Mouse (Mus musculus): Measurements from ENCODE around the gene Stk32b. TPM values are rescaled to one million over a fixed set of nuclear protein-coding genes. Genes with fewer than 3 reads are reported as not detected.
A peak's percentile ranks its signal among the peaks of the same experiment; 100 is the strongest.

Gene Stk32b
- 0.11 and 0.26 TPM in 2 replicates for total RNA-seq (2021)
- long read RNA-seq, experiment 1: 0 reads
- long read RNA-seq, experiment 2, partial matches to known transcripts: 1 of 2 reads
- long read RNA-seq, experiment 2, other reads (novel, unspliced or antisense): 0 of 2 reads

DNA sequence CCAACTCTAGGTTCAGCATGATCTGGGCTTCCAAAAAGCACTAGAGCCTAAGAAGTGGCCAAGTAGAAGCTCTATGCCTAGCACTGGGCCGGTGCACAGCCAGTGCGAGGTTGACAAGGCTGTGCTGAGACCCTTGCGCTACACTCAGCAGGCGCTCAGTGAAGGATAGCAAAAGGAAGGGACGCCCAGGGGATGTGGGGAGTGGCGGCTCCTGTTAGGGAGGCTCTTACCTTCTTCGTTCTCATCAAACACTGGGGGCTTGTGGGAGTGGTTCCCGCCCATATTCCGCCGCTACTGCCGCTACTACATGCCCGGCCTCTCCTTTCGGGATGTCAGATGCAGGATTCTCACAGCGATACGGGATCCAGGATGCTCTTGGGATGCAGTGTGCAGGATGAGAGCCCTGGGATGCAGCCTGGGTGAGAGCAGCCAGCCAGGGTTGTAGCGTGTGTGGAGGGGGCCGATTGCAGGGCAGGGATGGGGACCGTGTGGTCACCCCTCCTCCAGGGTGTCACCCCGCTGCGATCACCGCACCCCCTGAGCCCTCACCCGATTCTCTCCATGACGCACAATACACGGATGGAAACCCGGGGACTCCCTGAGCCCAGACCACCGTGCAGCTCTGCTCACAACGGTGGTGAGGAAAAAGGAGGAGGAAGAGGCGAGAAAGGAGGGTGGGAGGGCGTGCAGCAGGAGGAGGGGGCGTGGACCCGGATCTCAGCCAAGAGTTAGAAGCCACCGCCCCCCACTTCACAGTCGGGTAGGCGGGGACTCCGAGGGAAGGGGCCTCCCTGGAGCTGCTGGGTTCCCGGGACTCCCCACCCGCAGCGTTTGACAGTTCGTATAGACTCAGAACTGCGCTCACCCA is at the start of gene Stk32b:
TSS of gene Stk32b (minus strand) at position 667 of the 868 bp plus-strand sequence.
- peak; percentile 7 for DNase-seq

DNA sequence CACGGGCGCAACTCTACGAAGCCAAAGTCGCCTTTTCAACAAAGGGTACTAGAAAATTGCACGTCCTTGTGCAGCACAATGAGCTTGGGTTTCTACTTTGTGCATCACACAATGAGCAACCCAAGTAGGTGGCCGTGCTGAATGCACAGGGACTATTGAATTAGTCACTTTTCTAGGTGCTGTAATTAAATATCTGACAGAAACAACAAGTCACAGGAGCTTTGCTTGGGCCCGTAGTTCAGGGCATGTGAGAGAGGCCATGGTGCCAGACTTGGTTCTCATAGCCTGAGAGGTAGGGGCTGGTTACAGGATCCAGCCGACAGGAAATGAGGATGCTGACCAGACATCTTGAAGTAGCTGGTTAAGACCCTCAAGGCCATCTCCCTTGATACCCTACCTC is 48.9 kb upstream of the Stk32b start:
- no peak for DNase-seq

DNA sequence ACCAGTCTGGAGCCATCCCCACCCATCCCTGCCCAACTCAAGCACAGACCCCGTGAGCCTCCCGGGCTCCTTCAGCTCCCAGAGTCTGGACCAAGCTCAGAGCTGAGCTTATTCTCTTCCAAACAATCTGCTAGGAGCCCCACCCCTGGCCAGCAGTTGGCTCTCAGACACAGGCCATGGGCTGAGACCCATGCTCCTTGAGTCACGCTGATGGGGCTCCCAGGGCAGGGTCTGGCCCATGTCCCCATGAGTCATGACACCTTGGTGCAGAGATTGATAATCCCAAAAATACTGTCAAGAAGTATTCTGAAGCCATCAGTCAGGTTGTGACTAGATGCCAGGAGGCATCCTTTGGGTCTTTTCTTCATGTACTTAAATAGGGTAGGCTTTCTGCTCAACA is 45.1 kb upstream of the Stk32b start:
- DNase-seq: no peak

- DNase-seq: peak; percentile 88
Measured at GRCm38 (mm10) chr5:37753366-37753765, 36.4 kb upstream of the Stk32b start.

DNA sequence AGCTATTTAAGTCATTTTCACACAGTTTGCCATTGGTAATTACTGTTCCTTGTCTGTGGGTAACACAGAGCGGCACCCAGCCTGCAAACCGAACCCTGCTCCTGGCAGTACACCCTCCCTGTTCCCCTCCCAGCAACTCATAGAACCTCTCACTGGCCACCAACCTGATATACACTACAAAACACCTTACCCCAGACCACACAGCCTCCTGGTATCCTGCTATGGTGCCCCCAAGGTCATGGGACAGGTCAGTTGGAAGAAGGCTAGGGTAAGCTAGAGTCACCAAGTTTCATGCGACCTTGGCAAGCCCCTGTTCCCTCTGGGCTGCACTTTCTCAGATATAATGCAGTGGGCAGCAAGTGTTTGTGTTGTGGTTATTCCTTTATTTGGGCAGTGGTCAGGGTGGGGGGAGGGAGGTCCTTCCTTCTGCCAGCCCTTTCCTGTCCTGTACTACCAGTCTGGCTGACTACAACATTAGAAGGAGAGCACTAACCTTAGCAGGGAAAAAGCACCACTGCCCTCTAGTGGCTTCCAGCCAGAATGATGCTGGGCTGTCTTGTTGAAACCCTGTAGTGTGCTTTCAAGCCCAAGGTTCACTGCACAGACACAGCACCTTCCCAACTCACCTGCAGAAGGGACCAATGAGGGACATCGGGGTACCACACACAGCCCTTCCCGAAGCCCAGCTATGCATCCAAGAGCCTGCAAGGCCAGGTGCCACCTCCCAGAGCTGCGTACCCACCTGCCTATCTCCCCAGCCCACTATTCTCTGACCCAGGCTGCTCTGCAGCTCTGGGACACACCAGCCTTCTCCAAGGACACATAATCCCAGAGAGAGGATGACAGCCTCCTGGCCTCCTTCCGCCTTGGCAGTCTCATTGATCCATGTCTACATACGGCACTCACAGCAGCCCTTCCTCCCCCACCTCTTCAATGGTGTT is 35.3 kb upstream of the Stk32b start:
- DNase-seq: peak; percentile 86

- DNase-seq: no peak
Measured at GRCm38 (mm10) chr5:37743889-37744707, 27.1 kb upstream of the Stk32b start.

DNA sequence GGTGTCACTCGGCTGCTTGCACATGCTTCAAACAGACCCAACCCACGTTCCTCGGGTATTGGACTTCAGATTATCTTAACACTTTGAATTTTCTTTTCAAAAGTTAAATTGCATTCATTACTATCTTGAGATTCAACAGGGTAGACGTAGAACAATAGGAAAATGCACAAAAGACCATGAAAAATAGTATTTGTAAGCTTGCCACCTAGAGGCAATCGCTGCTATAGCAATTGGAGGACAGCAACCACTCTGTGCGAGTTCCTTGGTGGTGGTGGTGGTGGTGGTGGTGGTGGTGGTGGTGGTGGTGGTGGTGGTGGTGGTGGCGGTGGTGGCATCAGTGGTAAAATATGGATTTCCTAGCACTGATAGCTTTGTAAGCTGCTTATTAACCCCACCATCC is 19.2 kb upstream of the Stk32b start:
- no peak for DNase-seq

GRCm38 (mm10) chr5:37735224-37735623 is 18.3 kb upstream of the Stk32b start, which contains the start of gene Cytl1:
Gene Cytl1 (plus strand): TSS chr5:37735519.
- no peak for DNase-seq

DNA sequence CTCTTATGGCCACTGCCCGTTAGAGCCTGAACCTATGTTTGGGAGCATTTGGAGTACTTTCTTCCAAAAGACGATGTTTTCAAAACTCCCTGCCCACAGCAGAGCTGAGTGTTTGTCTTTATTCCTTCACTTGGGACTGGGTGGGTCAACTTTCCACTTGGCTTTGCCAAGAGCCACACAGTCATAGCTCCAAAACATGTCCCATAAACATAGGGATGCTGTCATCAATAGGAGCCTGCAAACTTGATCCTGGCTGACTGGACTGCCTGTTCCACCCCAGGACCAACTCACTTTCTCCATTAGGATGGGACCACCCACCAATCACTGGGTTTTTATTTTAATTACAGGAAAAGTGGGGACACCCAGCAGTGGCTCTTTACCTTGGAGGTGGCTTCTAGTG is 13.8 kb upstream of the Stk32b start:
- no peak for DNase-seq

DNA sequence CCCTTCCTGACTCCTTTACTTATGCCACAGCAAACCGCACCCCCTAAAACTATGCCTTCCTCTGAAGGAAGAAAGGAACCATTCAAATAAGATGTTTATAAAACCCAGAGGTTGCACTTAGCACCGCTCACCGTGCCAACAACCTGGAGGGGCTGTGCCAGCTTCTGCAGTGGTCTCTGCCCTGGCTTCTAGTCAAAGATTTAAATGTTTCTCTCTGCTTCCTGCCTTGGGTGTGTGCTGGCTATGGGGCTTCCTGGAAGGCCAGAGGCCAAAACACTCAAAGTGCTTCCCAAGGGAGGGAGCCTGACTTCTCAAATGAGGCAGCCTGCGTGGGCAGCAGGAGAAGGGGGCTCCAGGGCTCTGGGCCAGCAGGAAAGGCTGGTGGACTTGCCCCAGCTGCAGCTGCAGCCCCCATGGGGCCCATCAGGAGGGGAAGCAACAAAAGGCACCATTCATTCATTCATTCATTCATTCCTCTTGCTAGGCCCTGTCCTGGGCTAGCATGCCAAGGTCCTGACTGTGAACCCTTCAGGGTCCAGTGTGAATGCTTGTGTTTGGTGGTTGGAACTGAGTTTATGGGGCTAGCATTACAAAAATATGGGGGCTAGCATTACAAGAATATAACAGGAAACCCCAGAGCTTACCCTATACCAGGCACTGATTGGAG is 8.4 kb upstream of the Stk32b start:
- no peak for DNase-seq

GRCm38 (mm10) chr5:37720670-37721069 is 3.7 kb upstream of the Stk32b start:
- DNase-seq: no peak

DNA sequence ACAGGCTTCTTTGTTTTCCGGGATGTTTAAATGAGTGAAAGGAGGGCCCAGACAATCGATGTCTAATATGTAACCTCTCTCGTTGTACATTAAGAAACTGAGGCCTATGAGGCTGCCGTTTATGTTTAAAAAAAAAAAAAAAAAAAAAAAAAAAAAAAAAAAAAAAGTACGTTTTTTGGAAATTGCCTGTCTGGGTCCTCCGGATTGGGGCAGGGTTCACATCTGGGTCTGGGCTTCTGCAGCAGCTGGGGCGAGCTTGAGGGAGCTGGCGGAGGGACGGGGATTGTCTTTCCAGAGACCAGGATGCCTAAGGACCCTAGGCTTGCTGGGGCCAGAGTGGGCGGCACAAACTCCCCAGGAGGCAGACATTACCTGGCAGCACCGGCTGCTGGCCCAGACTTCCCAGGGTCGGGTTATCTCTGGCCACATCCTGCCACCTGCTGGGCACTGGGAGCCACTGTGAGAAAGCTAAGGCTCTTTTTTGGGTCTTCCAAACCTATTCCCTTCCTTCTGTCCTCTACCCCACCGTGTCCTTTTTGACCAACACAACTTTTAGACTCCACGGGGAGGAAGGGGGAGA is 503 bp upstream of the Stk32b start:
- DNase-seq: peak; percentile 59

DNA sequence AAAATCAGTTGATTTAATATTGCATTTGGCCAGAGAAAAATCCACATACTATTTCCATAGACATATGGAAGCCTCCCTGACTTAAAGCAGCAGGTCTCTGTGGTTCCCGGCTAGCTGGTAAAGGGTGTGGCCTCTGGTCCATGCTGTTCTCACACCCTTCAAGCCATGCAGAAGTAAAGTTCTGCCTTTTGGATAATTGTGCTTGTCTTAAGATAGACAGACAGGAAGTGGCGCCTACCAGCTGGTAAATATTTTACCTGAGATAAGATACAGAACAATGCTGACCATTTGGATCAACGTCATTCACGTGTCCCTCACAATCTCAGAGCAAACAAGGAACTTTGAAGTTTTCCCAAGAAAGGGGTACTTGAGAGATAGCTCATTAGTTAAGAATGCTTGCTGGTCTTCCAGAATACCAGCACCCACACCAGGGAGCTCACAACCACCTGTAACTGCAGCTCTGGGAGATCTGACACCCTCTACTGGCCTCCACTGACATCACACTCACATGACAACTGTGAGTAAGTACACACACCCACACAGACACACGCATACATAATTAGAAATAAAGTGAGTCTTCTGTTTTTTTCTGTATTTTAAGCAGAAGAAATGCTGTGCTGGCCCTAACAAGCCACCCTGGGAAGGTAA is 7.6 kb downstream of the Stk32b start:
- DNase-seq: no peak

GRCm38 (mm10) chr5:37708124-37708523 is 8.8 kb downstream of the Stk32b start:
- no peak for DNase-seq

GRCm38 (mm10) chr5:37704962-37705361 is 12.0 kb downstream of the Stk32b start:
- no peak for DNase-seq

- DNase-seq: no peak
Measured at GRCm38 (mm10) chr5:37699757-37700156, 17.2 kb downstream of the Stk32b start.

DNA sequence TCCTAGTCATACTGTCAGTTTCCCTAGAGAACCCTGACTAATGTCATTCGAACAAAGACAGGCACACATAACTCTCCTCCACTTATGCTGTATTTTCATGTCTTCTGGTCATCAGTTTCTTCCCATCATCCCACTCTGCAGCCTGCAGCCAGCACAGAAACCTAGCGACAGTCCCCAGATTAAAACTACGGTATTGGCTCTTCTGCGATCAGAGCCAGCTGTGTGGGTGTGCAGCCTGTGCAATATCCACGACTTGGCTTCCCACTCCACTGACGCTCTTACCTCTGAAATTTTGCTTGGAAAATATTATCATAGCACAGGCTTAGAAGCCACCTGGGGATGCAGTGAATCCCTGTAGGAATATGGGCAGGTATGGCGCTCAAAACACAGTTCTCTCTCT is 19.7 kb downstream of the Stk32b start:
- no peak for DNase-seq

GRCm38 (mm10) chr5:37695773-37696172 is 21.2 kb downstream of the Stk32b start:
- DNase-seq: no peak

- no peak for DNase-seq
Measured at GRCm38 (mm10) chr5:37692759-37693158, 24.2 kb downstream of the Stk32b start.

DNA sequence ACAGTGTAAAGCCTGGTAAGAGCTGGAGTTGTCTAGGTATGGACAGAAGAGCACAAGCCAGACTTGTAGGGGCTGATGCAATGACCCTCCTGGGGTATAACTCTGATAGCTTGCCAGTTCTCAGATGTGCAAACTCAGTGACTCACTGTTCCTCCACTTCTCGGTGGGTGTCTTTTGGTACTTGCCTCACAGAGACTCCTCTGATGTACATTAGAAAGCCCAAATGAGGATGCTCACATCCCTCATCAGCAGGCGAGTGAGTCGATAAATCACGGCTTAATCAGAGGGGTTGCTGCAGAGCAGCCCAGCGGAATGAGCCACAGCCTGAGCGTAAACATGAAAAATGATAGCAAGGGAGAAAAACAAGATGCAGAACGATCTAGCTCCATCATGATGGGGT is 46.2 kb downstream of the Stk32b start:
- DNase-seq: no peak

Data from adrenal gland, postnatal 14 days (tissue).